Mouse (Mus musculus) MEL (cell line): ENCODE results near the gene Clmp. TPM values are rescaled to one million over a fixed set of nuclear protein-coding genes. Genes with fewer than 3 reads are reported as not detected.
"Not testable (repeated sequence)": the region's sequence is repeated elsewhere in the genome, so short reads cannot be mapped to it uniquely, and the experiment has no call there.

Experiments
- DNase-seq: peaks from one replicate; pipeline ENCODE4 v3.0.0; 2011; ENCODE audit warnings: low read depth, low spot score
- H3K27ac ChIP-seq: 2 replicates; pipeline ENCODE4 v1.5.1; 2012; ENCODE audit warnings: low read depth, mild to moderate bottlenecking, control low read depth, low read length, moderate library complexity; ENCODE audit not compliant: control insufficient read depth
- H3K27me3 ChIP-seq, 2 experiments: fragments of 150-350 bp in 1 of 2; sonication (generic) in 1 of 2; 2 replicates each; pipeline ENCODE4 v1.6.1; 2012; ENCODE audit warnings: low read length in 2 of 2, mild to moderate bottlenecking in 2 of 2, improper control_type of control experiment in 1 of 2, moderate library complexity in 1 of 2; ENCODE audit not compliant: insufficient read depth in 2 of 2, control insufficient read depth in 1 of 2
- H3K36me3 ChIP-seq, 2 experiments: 2 replicates each; pipeline ENCODE4 v1.6.1; 2012 to 2014; ENCODE audit warnings: low read length in 2 of 2, improper control_type of control experiment in 1 of 2, inconsistent platforms in 1 of 2, mild to moderate bottlenecking in 1 of 2; ENCODE audit not compliant: insufficient read depth in 2 of 2, control insufficient read depth in 1 of 2
- H3K4me1 ChIP-seq, 2 experiments: fragments of 150-350 bp in 1 of 2; sonication (generic) in 1 of 2; 2 replicates each; pipeline ENCODE4 v1.6.1; 2012; ENCODE audit warnings: low read length in 2 of 2, improper control_type of control experiment in 1 of 2, mild to moderate bottlenecking in 1 of 2; ENCODE audit not compliant: insufficient read depth in 2 of 2, control insufficient read depth in 1 of 2
- H3K4me3 ChIP-seq, 2 experiments: fragments of 150-350 bp in 1 of 2; sonication (generic) in 1 of 2; 2 replicates each; pipeline ENCODE4 v1.5.1; 2012; ENCODE audit warnings: low read depth in 2 of 2, low read length in 2 of 2, mild to moderate bottlenecking in 2 of 2, moderate library complexity in 2 of 2, control low read depth in 1 of 2, improper control_type of control experiment in 1 of 2; ENCODE audit not compliant: control insufficient read depth in 1 of 2, insufficient read depth in 1 of 2
- H3K79me2 ChIP-seq: 2 replicates; pipeline ENCODE4 v1.6.1; 2012; ENCODE audit warnings: mild to moderate bottlenecking, low read length, moderate library complexity; ENCODE audit not compliant: control insufficient read depth, poor library complexity, insufficient read depth
- H3K9ac ChIP-seq: 2 replicates; pipeline ENCODE4 v1.6.1; 2012; ENCODE audit warnings: low read depth, mild to moderate bottlenecking, control low read depth, low read length, moderate library complexity; ENCODE audit not compliant: control insufficient read depth, poor library complexity, severe bottlenecking
- H3K9me3 ChIP-seq: fragments of 150-350 bp; sonication (generic); replicated peaks from 2 replicates; pipeline ENCODE4 v1.6.1; 2012; ENCODE audit warnings: mild to moderate bottlenecking, low read length, improper control_type of control experiment, moderate library complexity; ENCODE audit not compliant: insufficient read depth
- CHD1 ChIP-seq: IDR thresholded peaks from 2 replicates; pipeline ENCODE4 v1.6.1; 2012; ENCODE audit warnings: low read depth, mild to moderate bottlenecking, inconsistent platforms, low read length, improper control_type of control experiment
- ELF1 ChIP-seq: IDR thresholded peaks from 2 replicates; pipeline ENCODE4 v1.6.1; 2014; ENCODE audit warnings: low read depth, mild to moderate bottlenecking, inconsistent platforms, low read length, improper control_type of control experiment, moderate library complexity
- EP300 ChIP-seq, 2 experiments: IDR thresholded peaks; 2 replicates each; pipeline ENCODE4 v1.6.1; 2011; ENCODE audit warnings: improper control_type of control experiment in 2 of 2, low read length in 2 of 2, low read depth in 1 of 2, mild to moderate bottlenecking in 1 of 2
- ETS1 ChIP-seq: IDR thresholded peaks from 2 replicates; pipeline ENCODE4 v1.6.1; 2012; ENCODE audit warnings: low read depth, mild to moderate bottlenecking, inconsistent platforms, low read length, improper control_type of control experiment, moderate library complexity
- MAX ChIP-seq: IDR thresholded peaks from 2 replicates; pipeline ENCODE4 v1.6.1; 2011; ENCODE audit warnings: low read length, improper control_type of control experiment
- MEF2A ChIP-seq: IDR thresholded peaks from 2 replicates; pipeline ENCODE4 v1.6.1; 2014; ENCODE audit warnings: low read depth, mild to moderate bottlenecking, inconsistent platforms, low read length, improper control_type of control experiment; ENCODE audit not compliant: poor library complexity, insufficient replicate concordance, severe bottlenecking; ENCODE audit errors: extremely low read depth
- MYC ChIP-seq: IDR thresholded peaks from 2 replicates; pipeline ENCODE4 v1.6.1; 2011; ENCODE audit warnings: low read depth, mild to moderate bottlenecking, low read length, improper control_type of control experiment, moderate library complexity
- POLR2AphosphoS5 ChIP-seq: IDR thresholded peaks from 2 replicates; pipeline ENCODE4 v1.6.1; 2012; ENCODE audit warnings: low read depth, borderline replicate concordance, mild to moderate bottlenecking, inconsistent platforms, low read length, moderate library complexity, mixed read lengths
- SIN3A ChIP-seq: IDR thresholded peaks from 2 replicates; pipeline ENCODE4 v1.6.1; 2012; ENCODE audit warnings: low read length, improper control_type of control experiment, inconsistent platforms
- SMC3 ChIP-seq: IDR thresholded peaks from 2 replicates; pipeline ENCODE4 v1.6.1; 2011; ENCODE audit warnings: low read depth, low read length, improper control_type of control experiment
- ZC3H11A ChIP-seq: IDR thresholded peaks from 2 replicates; pipeline ENCODE4 v1.6.1; 2012; ENCODE audit warnings: low read depth, mild to moderate bottlenecking, inconsistent platforms, low read length, improper control_type of control experiment
- ZNF384 ChIP-seq: IDR thresholded peaks from 2 replicates; pipeline ENCODE4 v1.6.1; 2012; ENCODE audit warnings: low read depth, mild to moderate bottlenecking, inconsistent platforms, low read length, improper control_type of control experiment
- polyA plus RNA-seq, 2 experiments: library from polyadenylated mRNA; stranded (reverse) in 1 of 2; unstranded in 1 of 2; fragments of >175 nt in 1 of 2; fragments of >200 nt in 1 of 2; gene quantifications; 2 replicates each; pipeline versions ENCODE4 v1.2.1 to v1.2.4; 2012; ENCODE audit warnings: low replicate concordance in 2 of 2, low read depth in 1 of 2; ENCODE audit not compliant: insufficient read length in 2 of 2, insufficient read depth in 1 of 2, missing spikeins in 1 of 2
- total RNA-seq: library from RNA; depleted of rRNA; stranded (reverse); fragments of 300-350 nt; gene quantifications from 2 replicates; pipeline ENCODE4 v1.2.3, GENCODE M21; 2012

The Clmp gene
- total and polyA plus RNA-seq, 3 experiments, result not detected

GRCm38 (mm10) chr9:40800675-40801612 is 115.2 kb downstream of the Clmp start, which contains the start of gene Hspa8 (continued):
- TF ChIP-seq MEF2A (no peak), SMC3 (no peak), ZC3H11A (no peak), SIN3A (peak; percentile 55), EP300 (IDR thresholded peaks at IDR 0.05; ENCODE audit: low read depth in 1 of 2, low read length in 2 of 2) (peak in 1 of 2 experiments; percentile 7; a peak in 1 of 4 replicates), ETS1 (0 out of 2 replicates have a peak, but pooled peaks have one; percentile 6), POLR2AphosphoS5 (peak; percentile 98), ZNF384 (no peak), ELF1 (peak; percentile 83)

- DNase-seq, result peak; percentile 69
- not testable (repeated sequence) for H3K9me3 ChIP-seq, H3K27me3 ChIP-seq
- Histone ChIP-seq H3K27ac (peak overlapping the region; percentile 94), H3K36me3 (peaks cover 2 to 19% of the 10 kb centered on the region in 2 experiments; a peak in 3 of 4 replicates), H3K9ac (peak overlapping the region; percentile 100)
- peak; percentile 81 for TF ChIP-seq MYC
- peak; percentile 22; the same call in 1 of the 2 replicates for TF ChIP-seq ZNF384
- TF ChIP-seq MAX, result peak; percentile 77
- TF ChIP-seq CHD1, result peak; percentile 94
- TF ChIP-seq, all 39 proteins: peak for 4; not testable (repeated sequence) for 35
- peaks cover 36% of the 10 kb centered on the region for H3K79me2 ChIP-seq
- peak overlapping the region; percentile 60 to 97 for H3K4me3 ChIP-seq
- peaks cover 0 to 14% of the 10 kb centered on the region in 2 experiments; a peak in 2 of 4 replicates for H3K4me1 ChIP-seq
Observed at GRCm38 (mm10) chr9:40801614-40802532, 116.1 kb downstream of the Clmp start.

- H3K9me3 ChIP-seq, result not testable (repeated sequence)
Observed at GRCm38 (mm10) chr9:40802533-40802875, 116.7 kb downstream of the Clmp start.

GRCm38 (mm10) chr9:40804576-40804975 is 118.8 kb downstream of the Clmp start:
- not testable (repeated sequence) for H3K9me3 ChIP-seq, H3K4me1 ChIP-seq, H3K27me3 ChIP-seq, H3K36me3 ChIP-seq
- H3K4me3 ChIP-seq, result peak overlapping the region; percentile 11 to 49; a peak in 2 of 4 replicates
- peak; percentile 26 for DNase-seq
- H3K27ac ChIP-seq, result 0 out of 2 replicates have a peak overlapping the region, but pooled peaks have one; percentile 3
- H3K79me2 ChIP-seq, result peaks cover 33% of the 10 kb centered on the region
- H3K9ac ChIP-seq, result peak overlapping the region; percentile 35

More at GRCm38 (mm10) chr9:40802533-40802875, 116.7 kb downstream of the Clmp start:
- DNase-seq, result peak; percentile 42
- not testable (repeated sequence) for H3K27me3 ChIP-seq, H3K27ac ChIP-seq
- Histone ChIP-seq H3K4me3 (peak overlapping the region; percentile 60 to 97), H3K4me1 (peaks cover 0 to 14% of the 10 kb centered on the region in 2 experiments; a peak in 2 of 4 replicates), H3K79me2 (peaks cover 36% of the 10 kb centered on the region), H3K36me3 (peaks cover 2 to 19% of the 10 kb centered on the region in 2 experiments; a peak in 3 of 4 replicates), H3K9ac (peak overlapping the region; percentile 100)
- TF ChIP-seq CHD1, result peak; percentile 74; the same call in 1 of the 2 replicates
